Mouse (Mus musculus): ENCODE data around the gene Olfr473. TPM values are rescaled to one million over a fixed set of nuclear protein-coding genes. Genes with fewer than 3 reads are reported as not detected.
"Not testable (repeated sequence)": the region's sequence is repeated elsewhere in the genome, so short reads cannot be mapped to it uniquely, and the experiment has no call there.

Gene Olfr473
- not detected in 2 replicates for polyA plus RNA-seq (2015; fragmentation: Nextera tagmentation; extraction: Ambion mirVana)

DNA sequence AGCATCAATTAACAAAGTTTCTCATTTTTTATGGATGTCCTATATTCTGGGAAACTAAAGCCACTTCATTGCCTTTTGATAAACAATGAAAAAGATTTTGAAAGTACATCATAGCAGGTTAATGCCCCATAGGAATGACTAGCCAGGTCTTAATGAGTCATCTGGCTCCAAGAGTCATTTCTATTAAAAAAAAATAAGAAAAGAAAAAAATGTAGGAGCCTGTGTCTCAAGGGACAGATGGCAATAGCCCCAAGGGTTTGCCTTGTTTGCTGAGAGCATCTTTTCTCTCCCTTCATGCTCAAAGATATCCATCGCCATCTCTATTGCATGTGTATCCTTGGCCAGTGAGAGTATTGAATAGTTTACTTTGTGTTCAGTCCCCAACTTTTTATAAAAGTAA, at the start of gene Olfr473:
TSS of gene Olfr473 (plus strand) at position 301 of the 400 bp plus-strand sequence.
- WGBS: 96% methylated on average over 1 of the region's 1 CpGs
- ATAC-seq (ENCODE audit: low FRiP score): no peak
- no peak within 1 kb of the TSS for H3K9ac ChIP-seq
- H3K4me1 ChIP-seq (replicated peaks): no peaks in the 10 kb centered on the region
- H3K9me3 ChIP-seq: no peaks in the 10 kb centered on the region
- H3K27ac ChIP-seq: no peak within 1 kb of the TSS
- no peaks in the 10 kb centered on the region for H3K27me3 ChIP-seq
- H3K4me3 ChIP-seq: no peak within 1 kb of the TSS
- H3K4me2 ChIP-seq: no peak within 1 kb of the TSS
- H3K36me3 ChIP-seq: no peaks in the 10 kb centered on the region

DNA sequence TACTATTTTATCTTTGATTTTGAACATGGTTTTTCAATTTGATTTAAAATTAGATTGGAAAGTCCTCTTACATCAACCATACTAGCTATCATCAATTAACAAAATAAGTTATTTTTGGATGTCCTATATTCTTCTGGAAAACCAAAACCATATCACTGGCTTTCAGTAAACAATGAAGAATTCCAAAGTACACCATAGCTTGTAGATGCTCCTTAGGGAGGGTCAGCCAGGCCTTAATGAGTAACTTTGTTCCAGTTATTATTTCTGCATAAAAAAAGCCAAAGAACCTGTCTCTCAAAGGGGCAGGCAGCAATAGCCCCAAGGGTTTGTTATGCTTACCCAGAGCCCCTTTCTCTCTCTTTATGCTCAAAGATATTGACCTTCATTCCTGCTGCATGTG, 32.6 kb upstream of the Olfr473 start, which contains the start of gene Olfr472:
TSS of gene Olfr472 (plus strand) at position 301 of the 400 bp plus-strand sequence.
- no peak within 1 kb of the TSS for H3K9ac ChIP-seq
- no peak for ATAC-seq (ENCODE audit: low FRiP score)
- H3K9me3 ChIP-seq: no peaks in the 10 kb centered on the region
- H3K27me3 ChIP-seq: no peaks in the 10 kb centered on the region
- H3K4me3 ChIP-seq: no peak within 1 kb of the TSS
- no peaks in the 10 kb centered on the region for H3K4me1 ChIP-seq (replicated peaks)
- H3K36me3 ChIP-seq: no peaks in the 10 kb centered on the region
- no peak within 1 kb of the TSS for H3K4me2 ChIP-seq
- no peak within 1 kb of the TSS for H3K27ac ChIP-seq

DNA sequence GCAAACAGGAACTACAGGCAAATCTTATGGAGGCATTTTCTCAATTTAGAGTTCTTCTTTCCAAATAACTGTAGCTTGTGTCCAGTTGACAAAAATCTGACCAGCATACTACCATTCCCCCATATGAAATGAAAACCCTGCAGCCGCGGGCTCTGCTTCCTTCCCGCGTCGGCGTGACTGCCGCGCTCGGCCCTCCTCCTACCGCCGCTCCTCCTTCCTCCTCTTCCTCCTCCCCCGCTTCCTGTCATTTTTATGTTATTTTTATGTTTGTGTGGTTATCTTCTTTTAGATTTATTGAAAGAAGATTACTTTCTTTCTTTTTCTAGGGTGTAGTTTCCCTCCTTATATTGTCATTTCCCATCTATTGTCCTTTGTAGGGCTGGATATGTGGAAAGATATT, 22.3 kb downstream of the Olfr473 start:
- H3K36me3 ChIP-seq; H3K4me2 ChIP-seq; H3K9ac ChIP-seq; H3K27ac ChIP-seq; H3K4me1 ChIP-seq (replicated peaks); H3K4me3 ChIP-seq; H3K27me3 ChIP-seq; ATAC-seq (ENCODE audit: low FRiP score); H3K9me3 ChIP-seq: not testable (repeated sequence)
- WGBS: 97% methylated on average over 12 of the region's 12 CpGs

DNA sequence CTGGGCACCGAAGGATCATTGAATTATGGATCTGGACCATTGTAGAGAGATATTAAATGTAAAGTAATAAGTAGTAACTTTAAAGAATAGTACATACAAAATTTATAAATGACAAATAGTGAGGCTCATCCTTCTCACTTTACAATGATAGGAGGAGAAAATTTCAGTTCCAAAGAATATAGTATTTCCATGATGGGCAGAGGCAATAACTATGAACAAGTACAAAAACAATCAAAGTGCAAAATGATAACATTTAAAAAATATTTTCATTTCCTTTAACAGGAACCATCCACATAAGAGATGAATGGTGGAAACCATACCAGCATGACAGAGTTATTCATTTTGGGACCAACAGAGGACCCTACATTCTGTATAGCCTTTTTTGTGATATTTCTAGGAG, 24.1 kb downstream of the Olfr473 start, which contains the start of gene Olfr474:
TSS of gene Olfr474 (plus strand) at position 301 of the 400 bp plus-strand sequence.
- H3K9me3 ChIP-seq: no peaks in the 10 kb centered on the region
- no peak within 1 kb of the TSS for H3K27ac ChIP-seq
- H3K9ac ChIP-seq: no peak within 1 kb of the TSS
- no peaks in the 10 kb centered on the region for H3K4me1 ChIP-seq (replicated peaks)
- H3K36me3 ChIP-seq: no peaks in the 10 kb centered on the region
- no peak within 1 kb of the TSS for H3K4me3 ChIP-seq
- H3K27me3 ChIP-seq: no peaks in the 10 kb centered on the region
- WGBS: 92% methylated on average over 1 of the region's 1 CpGs
- no peak within 1 kb of the TSS for H3K4me2 ChIP-seq
- no peak for ATAC-seq (ENCODE audit: low FRiP score)

DNA sequence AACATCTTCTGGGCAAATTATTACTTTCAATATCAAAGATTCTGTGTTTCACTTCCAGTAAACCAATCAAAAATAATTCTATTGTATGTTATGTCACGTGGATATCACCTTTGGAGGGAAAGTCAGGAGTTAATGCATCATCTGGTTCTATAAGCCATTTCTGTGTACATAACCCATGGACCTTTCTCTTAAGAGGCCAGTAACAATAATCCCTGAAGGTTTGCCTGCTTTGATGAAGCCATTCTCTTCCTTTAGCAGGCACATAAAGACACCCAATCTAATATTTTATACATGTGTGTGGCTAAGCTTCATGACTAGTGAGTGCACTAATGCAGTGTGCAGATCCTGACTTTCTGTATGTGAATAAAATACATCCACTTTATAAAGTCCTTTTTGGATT, 34.3 kb downstream of the Olfr473 start, which contains the start of gene Olfr476:
TSS of gene Olfr476 (plus strand) at position 301 of the 400 bp plus-strand sequence.
- WGBS: 65% methylated on average over 1 of the region's 1 CpGs
- no peak for ATAC-seq (ENCODE audit: low FRiP score)

More for the DNA sequence above, 34.3 kb downstream of the Olfr473 start, which contains the start of gene Olfr476:
- Histone ChIP-seq H3K4me2 (no peak within 1 kb of the TSS), H3K9ac (no peak within 1 kb of the TSS), H3K4me3 (no peak within 1 kb of the TSS), H3K27ac (no peak within 1 kb of the TSS), H3K27me3 (no peaks in the 10 kb centered on the region), H3K9me3 (no peaks in the 10 kb centered on the region), H3K4me1 (replicated peaks) (no peaks in the 10 kb centered on the region), H3K36me3 (no peaks in the 10 kb centered on the region)

Other genes with a start within 250 kb of the Olfr473 start
- gene Cyb5r2, start 172.4 kb upstream of the Olfr473 start, polyA plus RNA-seq (2015; fragmentation: Nextera tagmentation; extraction: Ambion mirVana): 0.14 TPM in 1 of 2 replicates, not detected in the other
- gene Ovch2, start 129.2 kb upstream of the Olfr473 start, polyA plus RNA-seq (2015; fragmentation: Nextera tagmentation; extraction: Ambion mirVana): not detected in 2 replicates
- not detected in 2 replicates for gene Olfr467, start 118.2 kb upstream of the Olfr473 start, polyA plus RNA-seq (2015; fragmentation: Nextera tagmentation; extraction: Ambion mirVana)
- not detected in 2 replicates for gene Olfr469, start 104.9 kb upstream of the Olfr473 start, polyA plus RNA-seq (2015; fragmentation: Nextera tagmentation; extraction: Ambion mirVana)
- not detected in 2 replicates for gene Olfr470, start 83.0 kb upstream of the Olfr473 start, polyA plus RNA-seq (2015; fragmentation: Nextera tagmentation; extraction: Ambion mirVana)
- gene Olfr472, start 32.5 kb upstream of the Olfr473 start, polyA plus RNA-seq (2015; fragmentation: Nextera tagmentation; extraction: Ambion mirVana): not detected in 2 replicates
- gene Olfr474, start 24.2 kb downstream of the Olfr473 start, polyA plus RNA-seq (2015; fragmentation: Nextera tagmentation; extraction: Ambion mirVana): not detected in 2 replicates
- not detected in 2 replicates for gene Olfr476, start 34.4 kb downstream of the Olfr473 start, polyA plus RNA-seq (2015; fragmentation: Nextera tagmentation; extraction: Ambion mirVana)
- gene Olfr477, start 56.2 kb downstream of the Olfr473 start, polyA plus RNA-seq (2015; fragmentation: Nextera tagmentation; extraction: Ambion mirVana): not detected in 2 replicates
- gene Olfr478, start 103.5 kb downstream of the Olfr473 start, polyA plus RNA-seq (2015; fragmentation: Nextera tagmentation; extraction: Ambion mirVana): not detected in 2 replicates
- not detected in 2 replicates for gene Olfr479, start 120.2 kb downstream of the Olfr473 start, polyA plus RNA-seq (2015; fragmentation: Nextera tagmentation; extraction: Ambion mirVana)
- gene Olfr480, start 136.9 kb downstream of the Olfr473 start, polyA plus RNA-seq (2015; fragmentation: Nextera tagmentation; extraction: Ambion mirVana): not detected in 2 replicates
- gene Olfr481, start 149.4 kb downstream of the Olfr473 start, polyA plus RNA-seq (2015; fragmentation: Nextera tagmentation; extraction: Ambion mirVana): not detected in 2 replicates
- not detected in 2 replicates for gene Olfr482, start 167.1 kb downstream of the Olfr473 start, polyA plus RNA-seq (2015; fragmentation: Nextera tagmentation; extraction: Ambion mirVana)
- not detected in 2 replicates for gene Olfr483, start 170.4 kb downstream of the Olfr473 start, polyA plus RNA-seq (2015; fragmentation: Nextera tagmentation; extraction: Ambion mirVana)
- gene Olfr484, start 197.0 kb downstream of the Olfr473 start, polyA plus RNA-seq (2015; fragmentation: Nextera tagmentation; extraction: Ambion mirVana): not detected in 2 replicates
- gene Olfr485, start 229.4 kb downstream of the Olfr473 start, polyA plus RNA-seq (2015; fragmentation: Nextera tagmentation; extraction: Ambion mirVana): not detected in 2 replicates
- gene Olfr486, start 242.3 kb downstream of the Olfr473 start, polyA plus RNA-seq (2015; fragmentation: Nextera tagmentation; extraction: Ambion mirVana): not detected in 2 replicates